Mouse (Mus musculus) lung, postnatal 0 days (tissue): Measurements from ENCODE around the gene Mafg.

ENCODE experiments used
- CTCF ChIP-seq: IDR thresholded peaks from 2 replicates; pipeline ENCODE4 v1.5.1; 2016; ENCODE audit warnings: antibody characterized with exemption, mild to moderate bottlenecking
- EP300 ChIP-seq: IDR thresholded peaks from 2 replicates; pipeline ENCODE4 v1.6.1; 2016; ENCODE audit warnings: antibody characterized with exemption, mild to moderate bottlenecking, control low read depth

DNA sequence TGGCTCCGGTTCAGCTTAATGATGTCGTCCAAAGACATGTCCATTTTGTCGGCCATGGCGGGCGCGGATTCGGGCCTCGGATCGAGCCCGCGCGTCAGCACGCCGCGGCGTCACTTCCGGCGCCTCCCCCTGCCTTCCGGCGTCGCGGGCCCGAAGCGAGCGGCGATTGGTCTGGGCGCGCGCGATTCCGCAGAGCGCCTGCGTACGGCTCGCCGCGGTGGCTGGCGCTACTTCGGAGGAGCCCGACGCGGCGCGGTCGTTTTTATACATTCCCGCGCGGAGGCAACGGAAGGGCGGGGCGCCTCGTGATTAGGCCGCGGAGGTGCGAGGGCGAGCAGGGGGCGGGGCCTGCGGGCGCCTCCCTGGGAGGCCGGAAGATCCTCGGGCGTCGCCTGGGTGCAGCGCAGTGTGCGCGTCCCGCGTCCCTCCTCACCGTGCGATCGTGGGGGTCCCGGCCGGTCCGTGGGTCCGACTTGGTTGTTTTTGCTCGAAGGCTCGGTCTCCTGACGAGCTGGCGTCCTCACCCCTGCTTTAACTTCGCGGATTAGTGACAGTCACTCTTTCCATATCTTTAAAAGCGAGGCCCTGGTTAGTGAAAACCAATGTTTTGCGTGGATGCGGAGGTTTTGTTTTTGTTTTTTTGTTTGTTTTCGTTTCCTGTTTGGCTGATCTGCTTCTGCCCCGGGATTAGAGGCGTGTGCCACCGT lies 35.0 kb downstream of the Mafg start, which contains the start of the genes Alyref and Anapc11:
- peak; percentile 20; the same call in 1 of the 2 replicates for TF ChIP-seq CTCF
- TF ChIP-seq EP300, result no peak
